In genomic region chr15:77022401-77022957, GRCm38 (mm10) we compare ENCODE assay signal across 16 mouse cellular contexts. TPM values are rescaled to one million over a fixed set of nuclear protein-coding genes. Genes with fewer than 3 reads are reported as not detected.
DNase-seq lines count a peak whose midpoint lies in the region; ATAC-seq and TF ChIP-seq lines count a peak whose summit lies in the region.
"Had no signal": no experiment of that assay in that cellular context is flagged by ENCODE, and none has a peak within 500 bp of the region (broad histone marks: within the 10 kb centered on the region; RNA-seq: fewer than 3 reads in every experiment).

No protein-coding gene starts in this region.

- peaks cover 11% of the 10 kb centered on the region; the same call in 1 of the 2 replicates for H3K4me1 ChIP-seq in embryonic facial prominence, embryonic 14.5 days (ENCODE audit: control insufficient read depth, insufficient read depth, low read length)
- peaks cover 79% of the 10 kb centered on the region for H3K4me1 ChIP-seq in heart, embryonic 12.5 days (replicated peaks)
- no peaks in the 10 kb centered on the region for H3K4me1 ChIP-seq in lung, postnatal 0 days (ENCODE audit: insufficient read depth, low read depth, low read length)

- ATAC-seq in embryonic facial prominence, embryonic 14.5 days (ENCODE audit: low read depth), result no peak
- ATAC-seq in heart, embryonic 12.5 days (ENCODE audit: insufficient number of reproducible peaks, low FRiP score), result no peak
- no peak for ATAC-seq in lung, postnatal 0 days
- ATAC-seq: intestine, embryonic 16.5 days had no signal

- WGBS in embryonic facial prominence, embryonic 14.5 days, result 64% methylated on average over 5 of the region's 5 CpGs
- 50% methylated on average over 5 of the region's 5 CpGs for WGBS in heart, embryonic 12.5 days
- 60% methylated on average over 5 of the region's 5 CpGs for WGBS in lung, postnatal 0 days

- H3K36me3 ChIP-seq in embryonic facial prominence, embryonic 14.5 days (ENCODE audit: control insufficient read depth, insufficient read depth, low read length), result no peaks in the 10 kb centered on the region
- H3K36me3 ChIP-seq in heart, embryonic 12.5 days, result no peaks in the 10 kb centered on the region
- H3K36me3 ChIP-seq in lung, postnatal 0 days (ENCODE audit: insufficient read depth, low read length), result no peaks in the 10 kb centered on the region
- H3K36me3 ChIP-seq: hindbrain, embryonic 10.5 days; lung, embryonic 15.5 days; neural tube, embryonic 12.5 days had no signal

- TF ChIP-seq EP300 in lung, postnatal 0 days (IDR thresholded peaks at IDR 0.05), result no peak

- H3K4me2 ChIP-seq in embryonic facial prominence, embryonic 14.5 days (ENCODE audit: low read depth, low read length), result no peak overlapping the region
- peak overlapping the region; percentile 10; the same call in 1 of the 2 replicates for H3K4me2 ChIP-seq in heart, embryonic 12.5 days
- H3K4me2 ChIP-seq in lung, postnatal 0 days (replicated peaks; ENCODE audit: low read depth, low read length), result no peak overlapping the region
- H3K4me2 ChIP-seq: lung, embryonic 15.5 days; neural tube, embryonic 12.5 days had no signal

- DNase-seq in gastrocnemius, adult 18-20 months (ENCODE audit: low spot score), result peak; percentile 79
- no peak for DNase-seq in gastrocnemius, postnatal 4 days (ENCODE audit: low spot score in 2 of 2)
- DNase-seq in embryonic facial prominence, embryonic 14.5 days (ENCODE audit: low spot score), result no peak
- DNase-seq in skeletal muscle tissue, adult 2 months (ENCODE audit: low read depth, low spot score), result peak; percentile 84
- DNase-seq in lung, postnatal 0 days (ENCODE audit: low spot score), result no peak
- DNase-seq in kidney, postnatal 36 days, result no peak
- DNase-seq in thymus, adult 18-20 months, result no peak
- DNase-seq: adrenal gland, postnatal 25 days; kidney, postnatal 10 days; liver; spleen, adult 18-20 months had no signal

- no peak overlapping the region for H3K9ac ChIP-seq in embryonic facial prominence, embryonic 14.5 days (ENCODE audit: low read depth, low read length)
- no peak overlapping the region for H3K9ac ChIP-seq in heart, embryonic 12.5 days
- no peak overlapping the region for H3K9ac ChIP-seq in lung, postnatal 0 days (replicated peaks; ENCODE audit: low read depth)
- H3K9ac ChIP-seq: lung, embryonic 15.5 days; neural tube, embryonic 12.5 days had no signal

- H3K4me3 ChIP-seq in embryonic facial prominence, embryonic 14.5 days (ENCODE audit: low read depth, low read length), result no peak overlapping the region
- no peak overlapping the region for H3K4me3 ChIP-seq in heart, embryonic 12.5 days
- no peak overlapping the region for H3K4me3 ChIP-seq in lung, postnatal 0 days (ENCODE audit: low read depth, low read length)
- H3K4me3 ChIP-seq: hindbrain, embryonic 10.5 days; lung, embryonic 15.5 days; neural tube, embryonic 12.5 days had no signal

- peak overlapping the region; percentile 65 for H3K27ac ChIP-seq in embryonic facial prominence, embryonic 14.5 days (replicated peaks; ENCODE audit: low read depth, low read length)
- H3K27ac ChIP-seq in heart, embryonic 12.5 days (ENCODE audit: poor library complexity, severe bottlenecking), result peak overlapping the region; percentile 97
- no peak overlapping the region for H3K27ac ChIP-seq in lung, postnatal 0 days (ENCODE audit: low read length)
- H3K27ac ChIP-seq: hindbrain, embryonic 10.5 days; lung, embryonic 15.5 days; neural tube, embryonic 12.5 days had no signal

- no peaks in the 10 kb centered on the region for H3K9me3 ChIP-seq in embryonic facial prominence, embryonic 14.5 days (ENCODE audit: control insufficient read depth, low read length)
- H3K9me3 ChIP-seq in heart, embryonic 12.5 days (replicated peaks), result no peaks in the 10 kb centered on the region
- H3K9me3 ChIP-seq in lung, postnatal 0 days (ENCODE audit: low read length), result no peaks in the 10 kb centered on the region
- H3K9me3 ChIP-seq: hindbrain, embryonic 10.5 days; lung, embryonic 15.5 days; neural tube, embryonic 12.5 days had no signal

- no peak for TF ChIP-seq CTCF in lung, postnatal 0 days (IDR thresholded peaks at IDR 0.05)

- no peaks in the 10 kb centered on the region for H3K27me3 ChIP-seq in embryonic facial prominence, embryonic 14.5 days (replicated peaks; ENCODE audit: control insufficient read depth, insufficient read depth, low read length)
- no peaks in the 10 kb centered on the region for H3K27me3 ChIP-seq in heart, embryonic 12.5 days (replicated peaks)
- no peaks in the 10 kb centered on the region for H3K27me3 ChIP-seq in lung, postnatal 0 days (replicated peaks; ENCODE audit: insufficient read depth, low read length)
- H3K27me3 ChIP-seq: lung, embryonic 15.5 days; neural tube, embryonic 12.5 days had no signal

RNA-seq across cellular contexts. Expression of gene Apol6, which starts 22.1 kb away (rescaled TPM):
- total RNA-seq in gastrocnemius, adult 18-20 months (2021), result 10 to 100 TPM; 47.5 to 80.8 TPM
- total RNA-seq in gastrocnemius, postnatal 4 days (2021), result 1 to 10 TPM; 5.9 to 7.8 TPM
- 0.21 TPM in 2 replicates for polyA plus RNA-seq in embryonic facial prominence, embryonic 14.5 days (2014; fragmentation: Nextera tagmentation; extraction: Ambion mirVana)
- polyA plus RNA-seq in heart, embryonic 12.5 days (2016; fragmentation: Nextera tagmentation; extraction: Ambion mirVana), result 0.36 TPM in 1 of 2 replicates, not detected in the other
- 0.10 TPM in 1 of 2 replicates, not detected in the other for polyA plus RNA-seq in lung, postnatal 0 days (2015; fragmentation: Nextera tagmentation; extraction: Ambion mirVana)
- polyA plus RNA-seq: hindbrain, embryonic 10.5 days; lung, embryonic 15.5 days; neural tube, embryonic 12.5 days had no signal

RNA-seq across cellular contexts. Expression of gene Mb, which starts 28.0 kb away (rescaled TPM):
- total RNA-seq in gastrocnemius, adult 18-20 months (2021), result 1,000 to 10,000 TPM; 5,214 to 6,251 TPM
- total RNA-seq in gastrocnemius, postnatal 4 days (2021), result 100 to 1,000 TPM; 153 to 201 TPM
- 12.9 and 13.9 TPM in 2 replicates for polyA plus RNA-seq in embryonic facial prominence, embryonic 14.5 days (2014; fragmentation: Nextera tagmentation; extraction: Ambion mirVana)
- polyA plus RNA-seq in heart, embryonic 12.5 days (2016; fragmentation: Nextera tagmentation; extraction: Ambion mirVana), result 209 and 214 TPM in 2 replicates
- 0.84 and 1.1 TPM in 2 replicates for polyA plus RNA-seq in lung, postnatal 0 days (2015; fragmentation: Nextera tagmentation; extraction: Ambion mirVana)

Comparison
In these comparisons a context has a peak if more than half of its experiments do, and no peak if none do; other contexts are left out.
1. DNase-seq: peak in gastrocnemius, adult 18-20 months (single experiment) and skeletal muscle tissue, adult 2 months (single experiment); none in gastrocnemius, postnatal 4 days (0 of 2), embryonic facial prominence, embryonic 14.5 days (single experiment), lung, postnatal 0 days (single experiment), kidney, postnatal 36 days (0 of 2) and thymus, adult 18-20 months (0 of 2).
2. RNA of gene Mb, which starts 28.0 kb away (polyA plus RNA-seq): 209 to 214 TPM in heart, embryonic 12.5 days; 12.9 to 13.9 TPM in embryonic facial prominence, embryonic 14.5 days and 0.84 to 1.1 TPM in lung, postnatal 0 days; every median in the first group is over 10 times any median in the second.